Mouse (Mus musculus) layer of hippocampus, adult 2 months (tissue): Measurements from ENCODE around the gene Tctn3. TPM values are rescaled to one million over a fixed set of nuclear protein-coding genes. Genes with fewer than 3 reads are reported as not detected.
"Not testable (repeated sequence)": the region's sequence is repeated elsewhere in the genome, so short reads cannot be mapped to it uniquely, and the experiment has no call there.

ENCODE experiments used
- DNase-seq, 2 experiments: peaks; one replicate each; pipeline ENCODE4 v3.0.0; 2022; ENCODE audit warnings: low spot score in 2 of 2
- H3K27ac ChIP-seq: fragments of 200-600 bp; 2 replicates; pipeline ENCODE4 v1.8.1; 2022
- H3K4me3 ChIP-seq: fragments of 200-600 bp; 2 replicates; pipeline ENCODE4 v1.8.1; 2022; ENCODE audit warnings: mild to moderate bottlenecking
- CTCF ChIP-seq: fragments of 200-600 bp; conservative IDR thresholded peaks from 2 replicates; pipeline ENCODE4 v1.8.1; 2022; ENCODE audit warnings: antibody characterized with exemption, mild to moderate bottlenecking, moderate library complexity
- total RNA-seq, 2 experiments: library from RNA; stranded (reverse); gene quantifications; 2 replicates each; pipeline ENCODE4 v1.2.3; 2021

Gene Tctn3
- total RNA-seq, 2 experiments from 2014 or later: 14.6 to 18.5 TPM

- TF ChIP-seq CTCF: no peak
- Histone ChIP-seq H3K27ac (no peak overlapping the region), H3K4me3 (no peak overlapping the region)
- DNase-seq: no peak
Observed at GRCm38 (mm10) chr19:40639729-40640304, 27.8 kb upstream of the Tctn3 start.

- TF ChIP-seq CTCF: no peak
- no peak overlapping the region for H3K27ac ChIP-seq
- no peak for DNase-seq
- no peak overlapping the region for H3K4me3 ChIP-seq
Observed at GRCm38 (mm10) chr19:40638582-40638981, 26.5 kb upstream of the Tctn3 start.

GRCm38 (mm10) chr19:40637601-40638000 is 25.6 kb upstream of the Tctn3 start:
- Histone ChIP-seq H3K27ac (peak overlapping the region; percentile 36; the same call in 1 of the 2 replicates), H3K4me3 (no peak overlapping the region)
- TF ChIP-seq CTCF: no peak
- no peak for DNase-seq

GRCm38 (mm10) chr19:40637091-40637490 is 25.1 kb upstream of the Tctn3 start:
- H3K4me3 ChIP-seq: no peak overlapping the region
- TF ChIP-seq CTCF: no peak
- peak overlapping the region; percentile 36; the same call in 1 of the 2 replicates for H3K27ac ChIP-seq
- DNase-seq: no peak

- DNase-seq: no peak
- no peak overlapping the region for H3K27ac ChIP-seq
- H3K4me3 ChIP-seq: no peak overlapping the region
- TF ChIP-seq CTCF: peak; percentile 59
Observed at GRCm38 (mm10) chr19:40633144-40633543, 21.1 kb upstream of the Tctn3 start.

GRCm38 (mm10) chr19:40632668-40633067 is 20.6 kb upstream of the Tctn3 start:
- Histone ChIP-seq H3K4me3 (no peak overlapping the region), H3K27ac (no peak overlapping the region)
- no peak for TF ChIP-seq CTCF
- DNase-seq: no peak

GRCm38 (mm10) chr19:40632193-40632592 is 20.2 kb upstream of the Tctn3 start:
- H3K4me3 ChIP-seq: no peak overlapping the region
- no peak for TF ChIP-seq CTCF
- no peak overlapping the region for H3K27ac ChIP-seq
- no peak for DNase-seq

- Histone ChIP-seq H3K27ac (peak overlapping the region; percentile 64; the same call in 1 of the 2 replicates), H3K4me3 (no peak overlapping the region)
- no peak for TF ChIP-seq CTCF
- DNase-seq: no peak
Observed at GRCm38 (mm10) chr19:40630606-40631005, 18.6 kb upstream of the Tctn3 start.

GRCm38 (mm10) chr19:40630096-40630495 is 18.1 kb upstream of the Tctn3 start:
- peak overlapping the region; percentile 64; the same call in 1 of the 2 replicates for H3K27ac ChIP-seq
- no peak overlapping the region for H3K4me3 ChIP-seq
- no peak for TF ChIP-seq CTCF
- DNase-seq: peak; percentile 19 to 32

GRCm38 (mm10) chr19:40628950-40629349 is 16.9 kb upstream of the Tctn3 start:
- DNase-seq: no peak
- Histone ChIP-seq H3K27ac (no peak overlapping the region), H3K4me3 (no peak overlapping the region)
- TF ChIP-seq CTCF: no peak

GRCm38 (mm10) chr19:40625935-40626334 is 13.9 kb upstream of the Tctn3 start:
- TF ChIP-seq CTCF: no peak
- Histone ChIP-seq H3K27ac (no peak overlapping the region), H3K4me3 (no peak overlapping the region)
- no peak for DNase-seq

GRCm38 (mm10) chr19:40621616-40622015 is 9.6 kb upstream of the Tctn3 start:
- not testable (repeated sequence) for DNase-seq, H3K27ac ChIP-seq, H3K4me3 ChIP-seq

GRCm38 (mm10) chr19:40616021-40616420 is 4.0 kb upstream of the Tctn3 start:
- no peak for DNase-seq
- H3K4me3 ChIP-seq: no peak overlapping the region
- H3K27ac ChIP-seq: no peak overlapping the region
- TF ChIP-seq CTCF: no peak

- Histone ChIP-seq H3K27ac (no peak overlapping the region), H3K4me3 (no peak overlapping the region)
- no peak for TF ChIP-seq CTCF
- no peak for DNase-seq
Observed at GRCm38 (mm10) chr19:40614811-40615210, 2.8 kb upstream of the Tctn3 start.
